Mouse (Mus musculus) intestine, postnatal 0 days (tissue): ENCODE data around the gene Cep70. TPM values are rescaled to one million over a fixed set of nuclear protein-coding genes. Genes with fewer than 3 reads are reported as not detected.

Source experiments
- ATAC-seq: fragments of 200-750 bp; cut with Nextera tagmentation; 2 replicates; pipeline ENCODE4 v1.8.0; 2017; ENCODE audit warnings: mild to moderate bottlenecking, moderate TSS enrichment, moderate library complexity
- H3K27ac ChIP-seq: fragments of 300-500 bp; sonication (generic); 2 replicates; pipeline ENCODE4 v1.5.1; 2014; ENCODE audit warnings: mild to moderate bottlenecking, low read depth, low read length, moderate library complexity
- H3K27me3 ChIP-seq: fragments of 300-500 bp; sonication (generic); replicated peaks from 2 replicates; pipeline ENCODE4 v1.6.1; 2014; ENCODE audit warnings: low read length, mixed read lengths; ENCODE audit not compliant: control insufficient read depth, insufficient read depth
- H3K36me3 ChIP-seq: fragments of 300-500 bp; sonication (generic); 2 replicates; pipeline ENCODE4 v1.6.1; 2014; ENCODE audit warnings: mild to moderate bottlenecking, moderate library complexity; ENCODE audit not compliant: control insufficient read depth, insufficient read depth
- H3K4me1 ChIP-seq: fragments of 300-500 bp; sonication (generic); replicated peaks from 2 replicates; pipeline ENCODE4 v1.6.1; 2014; ENCODE audit warnings: antibody characterized with exemption, low read length, mixed read lengths; ENCODE audit not compliant: control insufficient read depth, insufficient read depth
- H3K4me2 ChIP-seq: fragments of 300-500 bp; sonication (generic); replicated peaks from 2 replicates; pipeline ENCODE4 v1.6.1; 2014; ENCODE audit warnings: low read depth, mild to moderate bottlenecking, moderate library complexity
- H3K4me3 ChIP-seq: fragments of 300-500 bp; sonication (generic); 2 replicates; pipeline ENCODE4 v1.5.1; 2014; ENCODE audit warnings: low read depth, low read length
- H3K9ac ChIP-seq: fragments of 300-500 bp; sonication (generic); 2 replicates; pipeline ENCODE4 v1.6.1; 2014; ENCODE audit warnings: mild to moderate bottlenecking, low read depth, low read length
- H3K9me3 ChIP-seq: fragments of 300-500 bp; sonication (generic); 2 replicates; pipeline ENCODE4 v1.6.1; 2016; ENCODE audit warnings: mixed run types; ENCODE audit not compliant: control insufficient read depth
- CTCF ChIP-seq: sonication (generic); IDR thresholded peaks from 2 replicates; pipeline ENCODE4 v1.5.1; 2016; ENCODE audit warnings: low read depth, mild to moderate bottlenecking, control low read depth, antibody characterized with exemption, moderate library complexity
- WGBS: fragments of 180-500 bp; shearing (Covaris S2); extraction: QIAGEN DNeasy Blood & Tissue Kit; methylation state at CpG from one replicate; pipeline ENCODE4 v1.1.7; 2014; 5-methylcytosine and 5-hydroxymethylcytosine counted together
- polyA plus RNA-seq: library from polyadenylated mRNA; unstranded; fragments of >200 nt; fragmentation: Nextera tagmentation; extraction: Ambion mirVana; gene quantifications from 2 replicates; pipeline ENCODE4 v1.2.1, GENCODE M21; 2015

Cep70 gene
- polyA plus RNA-seq, 1 experiment from 2014 or later, result 9.3 TPM

GRCm38 (mm10) chr9:99242533-99243189 is 506 bp upstream of the Cep70 start:
- peak overlapping the region; percentile 90 for H3K4me3 ChIP-seq
- no peaks in the 10 kb centered on the region for H3K9me3 ChIP-seq
- H3K36me3 ChIP-seq, result no peaks in the 10 kb centered on the region
- no peaks in the 10 kb centered on the region for H3K27me3 ChIP-seq
- H3K9ac ChIP-seq, result peak overlapping the region; percentile 62; the same call in 1 of the 2 replicates
- TF ChIP-seq CTCF, result peak; percentile 36; the same call in 1 of the 2 replicates
- H3K4me2 ChIP-seq, result peak overlapping the region; percentile 77
- ATAC-seq, result peak; percentile 17
- H3K27ac ChIP-seq, result peak overlapping the region; percentile 75; the same call in 1 of the 2 replicates
- no peaks in the 10 kb centered on the region for H3K4me1 ChIP-seq
- WGBS, result 4% methylated on average over 17 of the region's 17 CpGs

GRCm38 (mm10) chr9:99243895-99244293 is 727 bp downstream of the Cep70 start:
- ATAC-seq, result no peak

DNA sequence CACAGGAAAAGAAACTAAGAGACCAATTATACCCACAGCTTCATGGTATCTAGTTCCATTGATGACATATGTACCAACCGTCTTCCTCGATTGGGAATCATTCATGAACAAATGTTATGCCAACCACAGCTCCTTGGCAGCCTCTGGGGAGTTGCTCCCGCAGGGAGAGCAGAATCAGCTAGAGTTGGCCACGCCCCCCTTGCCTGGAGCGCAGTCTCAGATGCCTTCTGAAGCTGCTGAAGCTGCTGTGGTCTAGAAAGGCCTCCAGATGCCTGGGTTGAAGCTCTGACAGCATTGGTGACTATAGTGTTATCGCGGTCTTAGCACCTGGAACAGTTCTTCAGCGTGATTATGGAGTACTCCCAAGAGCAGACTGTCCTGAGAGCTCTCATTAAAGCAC is 5.1 kb downstream of the Cep70 start:
- Histone ChIP-seq H3K36me3 (no peaks in the 10 kb centered on the region; the same call in 1 of the 2 replicates), H3K4me1 (no peaks in the 10 kb centered on the region), H3K9ac (no peak overlapping the region), H3K27ac (no peak overlapping the region), H3K4me3 (no peak overlapping the region), H3K4me2 (no peak overlapping the region), H3K9me3 (no peaks in the 10 kb centered on the region), H3K27me3 (no peaks in the 10 kb centered on the region)
- ATAC-seq, result no peak
- 74% methylated on average over 8 of the region's 8 CpGs for WGBS
- TF ChIP-seq CTCF, result no peak

More at GRCm38 (mm10) chr9:99243895-99244293, 727 bp downstream of the Cep70 start:
- no peaks in the 10 kb centered on the region for H3K27me3 ChIP-seq
- 3% methylated on average over 10 of the region's 10 CpGs for WGBS
- no peaks in the 10 kb centered on the region for H3K9me3 ChIP-seq
- H3K4me3 ChIP-seq, result peak overlapping the region; percentile 90
- H3K9ac ChIP-seq, result peak overlapping the region; percentile 62
- H3K4me2 ChIP-seq, result peak overlapping the region; percentile 77
- H3K27ac ChIP-seq, result peak overlapping the region; percentile 75
- no peaks in the 10 kb centered on the region; the same call in 1 of the 2 replicates for H3K36me3 ChIP-seq
- no peak for TF ChIP-seq CTCF
- H3K4me1 ChIP-seq, result no peaks in the 10 kb centered on the region

DNA sequence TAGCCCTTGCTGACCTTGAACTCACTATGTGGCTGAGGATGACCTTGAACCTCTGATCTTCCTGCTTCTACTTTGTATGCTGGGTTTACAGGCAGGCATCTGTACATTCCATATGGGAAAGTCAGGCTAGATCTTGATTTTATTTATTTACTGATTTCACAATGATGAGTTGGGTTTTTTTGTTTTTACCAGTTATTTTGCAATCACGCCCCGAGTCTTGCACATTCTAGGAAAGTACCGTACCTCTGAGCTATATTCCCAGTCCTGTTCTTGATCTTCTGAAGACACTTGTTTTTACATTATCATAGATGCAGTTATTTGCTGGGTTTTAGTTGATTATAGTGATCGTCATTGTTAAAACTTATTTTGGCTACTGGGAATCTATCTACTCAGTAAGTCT is 5.7 kb downstream of the Cep70 start:
- H3K27me3 ChIP-seq, result no peaks in the 10 kb centered on the region
- no peak for TF ChIP-seq CTCF
- no peaks in the 10 kb centered on the region; the same call in 1 of the 2 replicates for H3K36me3 ChIP-seq
- WGBS, result 96% methylated on average over 4 of the region's 4 CpGs
- no peaks in the 10 kb centered on the region for H3K9me3 ChIP-seq
- no peak overlapping the region for H3K27ac ChIP-seq
- ATAC-seq, result no peak
- H3K4me3 ChIP-seq, result no peak overlapping the region
- H3K4me2 ChIP-seq, result no peak overlapping the region
- H3K9ac ChIP-seq, result no peak overlapping the region
- no peaks in the 10 kb centered on the region for H3K4me1 ChIP-seq

DNA sequence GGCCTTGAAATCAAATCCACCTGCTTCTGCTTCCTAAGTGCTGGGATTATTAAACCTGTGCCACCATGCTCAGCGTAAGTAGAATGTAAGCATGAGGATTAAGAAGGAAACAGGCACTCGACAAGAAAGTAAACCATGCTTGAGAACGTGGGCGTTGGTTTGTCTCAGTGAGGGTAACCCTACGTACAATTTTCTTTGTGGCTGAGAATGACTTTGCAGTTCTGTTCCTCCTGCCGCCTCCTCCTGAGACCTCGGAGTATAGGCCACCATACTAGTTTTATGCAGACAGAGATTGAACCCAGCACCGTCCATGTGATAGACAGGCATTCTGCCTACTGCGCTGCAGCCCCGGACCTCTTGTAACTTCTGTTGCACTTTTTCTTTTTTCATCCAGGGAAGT is 10.7 kb downstream of the Cep70 start:
- ATAC-seq, result no peak
- Histone ChIP-seq H3K27ac (no peak overlapping the region), H3K27me3 (no peaks in the 10 kb centered on the region), H3K9me3 (no peaks in the 10 kb centered on the region), H3K9ac (no peak overlapping the region), H3K4me2 (no peak overlapping the region), H3K4me1 (no peaks in the 10 kb centered on the region), H3K4me3 (no peak overlapping the region), H3K36me3 (peaks cover 24% of the 10 kb centered on the region)
- TF ChIP-seq CTCF, result no peak
- 70% methylated on average over 10 of the region's 10 CpGs for WGBS

GRCm38 (mm10) chr9:99256206-99256605 is 13.0 kb downstream of the Cep70 start:
- Histone ChIP-seq H3K4me2 (no peak overlapping the region), H3K27me3 (no peaks in the 10 kb centered on the region), H3K36me3 (peaks cover 24% of the 10 kb centered on the region), H3K27ac (no peak overlapping the region), H3K9ac (no peak overlapping the region), H3K9me3 (no peaks in the 10 kb centered on the region), H3K4me1 (no peaks in the 10 kb centered on the region), H3K4me3 (no peak overlapping the region)
- no peak for ATAC-seq
- TF ChIP-seq CTCF, result no peak
- WGBS, result 93% methylated on average over 1 of the region's 1 CpGs
